In genomic region chr2:113952480-113952879, GRCm38 (mm10) we compare ENCODE assay signal across 21 mouse cellular contexts.
"Had no signal": no experiment of that assay in that cellular context is flagged by ENCODE, and none has a peak within 500 bp of the region (broad histone marks: within the 10 kb centered on the region; RNA-seq: fewer than 3 reads in every experiment).

No protein-coding gene starts in this region.

- H3K4me2 ChIP-seq: limb, embryonic 12.5 days; limb, embryonic 15.5 days; liver, embryonic 11.5 days; lung, embryonic 14.5 days; midbrain, embryonic 12.5 days; midbrain, embryonic 15.5 days; neural tube, embryonic 12.5 days; neural tube, embryonic 15.5 days had no signal

- ATAC-seq: liver, postnatal 0 days; lung, postnatal 0 days; midbrain, embryonic 15.5 days had no signal

- H3K27me3 ChIP-seq: limb, embryonic 12.5 days; limb, embryonic 15.5 days; midbrain, embryonic 12.5 days; midbrain, embryonic 15.5 days; neural tube, embryonic 12.5 days; neural tube, embryonic 15.5 days had no signal

- DNase-seq: kidney, postnatal 14 days; kidney, postnatal 4 days; left cerebral cortex, postnatal 4 days; liver, postnatal 0 days; lung, embryonic 14.5 days; right cerebral cortex, adult 18-20 months; right cerebral cortex, postnatal 14 days; right cerebral cortex, postnatal 4 days; thymus, adult 2 months; thymus, postnatal 36 days had no signal

- H3K27ac ChIP-seq: limb, embryonic 12.5 days; limb, embryonic 15.5 days; liver, embryonic 14.5 days; macrophage; midbrain, embryonic 12.5 days; midbrain, embryonic 15.5 days; neural tube, embryonic 12.5 days; neural tube, embryonic 15.5 days; stomach, postnatal 0 days had no signal

- H3K4me3 ChIP-seq: limb, embryonic 12.5 days; limb, embryonic 15.5 days; midbrain, embryonic 12.5 days; midbrain, embryonic 15.5 days; neural tube, embryonic 12.5 days; neural tube, embryonic 15.5 days had no signal

- H3K9ac ChIP-seq: limb, embryonic 12.5 days; limb, embryonic 15.5 days; liver, embryonic 14.5 days; liver, postnatal 0 days; lung, embryonic 14.5 days; midbrain, embryonic 12.5 days; midbrain, embryonic 15.5 days; neural tube, embryonic 12.5 days; neural tube, embryonic 15.5 days had no signal

- H3K36me3 ChIP-seq: limb, embryonic 12.5 days; limb, embryonic 15.5 days; midbrain, embryonic 12.5 days; midbrain, embryonic 15.5 days; neural tube, embryonic 12.5 days; neural tube, embryonic 15.5 days had no signal

- H3K4me1 ChIP-seq: limb, embryonic 12.5 days; limb, embryonic 15.5 days; midbrain, embryonic 12.5 days; midbrain, embryonic 15.5 days; neural tube, embryonic 12.5 days; neural tube, embryonic 15.5 days had no signal

- H3K9me3 ChIP-seq: limb, embryonic 12.5 days; limb, embryonic 15.5 days; midbrain, embryonic 12.5 days; midbrain, embryonic 15.5 days; neural tube, embryonic 12.5 days; neural tube, embryonic 15.5 days had no signal
